Mouse (Mus musculus) hindbrain, embryonic 16.5 days (tissue): ENCODE data around the gene Gjc2. TPM values are rescaled to one million over a fixed set of nuclear protein-coding genes. Genes with fewer than 3 reads are reported as not detected.

Source experiments
- ATAC-seq: fragments of 200-750 bp; cut with Nextera tagmentation; 2 replicates; pipeline ENCODE4 v1.8.0; 2017; ENCODE audit warnings: moderate TSS enrichment, moderate library complexity
- H3K27ac ChIP-seq: fragments of 300-500 bp; sonication (generic); 2 replicates; pipeline ENCODE4 v1.5.1; 2014; ENCODE audit warnings: low read depth, mild to moderate bottlenecking, control low read depth, low read length, moderate library complexity
- H3K27me3 ChIP-seq: fragments of 300-500 bp; sonication (generic); replicated peaks from 2 replicates; pipeline ENCODE4 v1.6.1; 2014; ENCODE audit warnings: low read length; ENCODE audit not compliant: control insufficient read depth, insufficient read depth
- H3K36me3 ChIP-seq: fragments of 300-500 bp; sonication (generic); 2 replicates; pipeline ENCODE4 v1.6.1; 2014; ENCODE audit warnings: mild to moderate bottlenecking, low read length, moderate library complexity, mixed read lengths; ENCODE audit not compliant: control insufficient read depth, insufficient read depth
- H3K4me1 ChIP-seq: fragments of 300-500 bp; sonication (generic); 2 replicates; pipeline ENCODE4 v1.6.1; 2014; ENCODE audit warnings: low read depth, low read length; ENCODE audit not compliant: control insufficient read depth, insufficient read depth
- H3K4me2 ChIP-seq: fragments of 300-500 bp; sonication (generic); 2 replicates; pipeline ENCODE4 v1.6.1; 2014; ENCODE audit warnings: mild to moderate bottlenecking, low read length, control low read depth, moderate library complexity
- H3K4me3 ChIP-seq: fragments of 300-500 bp; sonication (generic); 2 replicates; pipeline ENCODE4 v1.5.1; 2014; ENCODE audit warnings: mild to moderate bottlenecking, low read length, control low read depth, moderate library complexity
- H3K9ac ChIP-seq: fragments of 300-500 bp; sonication (generic); 2 replicates; pipeline ENCODE4 v1.6.1; 2014; ENCODE audit warnings: low read depth, mild to moderate bottlenecking, control low read depth, low read length, moderate library complexity
- H3K9me3 ChIP-seq: fragments of 300-500 bp; sonication (generic); 2 replicates; pipeline ENCODE4 v1.6.1; 2014; ENCODE audit warnings: mild to moderate bottlenecking, low read length, moderate library complexity; ENCODE audit not compliant: control insufficient read depth
- WGBS: fragments of 180-500 bp; shearing (Covaris S2); extraction: QIAGEN DNeasy Blood & Tissue Kit; methylation state at CpG from one replicate; pipeline ENCODE4 v1.1.7; 2014; 5-methylcytosine and 5-hydroxymethylcytosine counted together
- polyA plus RNA-seq: library from polyadenylated mRNA; unstranded; fragments of >200 nt; fragmentation: Nextera tagmentation; extraction: Ambion mirVana; gene quantifications from 2 replicates; pipeline ENCODE4 v1.2.1, GENCODE M21; 2015

Gene Gjc2
- polyA plus RNA-seq, 1 experiment from 2014 or later, result 0.20 TPM

- no peak for ATAC-seq
- Histone ChIP-seq H3K4me2 (no peak overlapping the region), H3K27ac (no peak overlapping the region), H3K9ac (no peak overlapping the region), H3K27me3 (peaks cover 7% of the 10 kb centered on the region), H3K4me3 (no peak overlapping the region), H3K9me3 (no peaks in the 10 kb centered on the region), H3K4me1 (no peaks in the 10 kb centered on the region), H3K36me3 (no peaks in the 10 kb centered on the region)
- WGBS, result 81% methylated on average over 3 of the region's 3 CpGs
These were observed 13.2 kb downstream of the Gjc2 start for GRCm38 (mm10) chr11:59169807-59170206.

DNA sequence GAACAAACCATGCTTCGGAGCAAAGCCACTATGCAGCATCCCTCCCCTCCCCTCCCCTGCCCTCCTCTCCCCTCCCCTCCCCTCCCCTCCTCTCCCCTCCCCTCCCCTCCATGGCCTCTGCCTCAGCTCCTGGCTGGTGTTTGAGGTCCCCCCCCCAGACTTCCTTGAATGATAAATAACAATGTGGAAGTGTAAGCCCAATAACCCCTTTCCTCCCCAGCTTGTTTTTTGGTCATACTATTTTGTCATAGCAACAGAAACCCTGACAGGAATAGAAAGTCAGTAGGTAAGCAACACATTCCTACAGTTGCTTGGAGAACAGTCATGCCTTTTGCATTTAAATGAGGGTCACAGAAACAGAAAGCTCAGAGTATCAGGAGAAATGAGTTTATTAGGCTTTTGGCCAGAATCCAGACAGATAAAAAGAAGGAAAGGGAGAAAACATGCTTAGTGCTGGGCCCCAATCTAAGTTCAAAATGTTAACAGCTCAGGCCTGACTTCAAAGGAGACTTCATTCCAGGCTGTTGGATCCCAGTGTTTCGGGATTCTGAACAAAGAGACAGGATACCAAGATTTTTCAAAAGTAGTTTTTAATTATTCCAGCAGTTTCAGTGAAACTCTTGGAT lies 17.3 kb downstream of the Gjc2 start:
- Histone ChIP-seq H3K27ac (no peak overlapping the region), H3K4me2 (no peak overlapping the region), H3K4me1 (peaks cover 17% of the 10 kb centered on the region), H3K4me3 (no peak overlapping the region), H3K9me3 (no peaks in the 10 kb centered on the region), H3K27me3 (no peaks in the 10 kb centered on the region), H3K36me3 (no peaks in the 10 kb centered on the region), H3K9ac (no peak overlapping the region)
- ATAC-seq, result no peak
- 30% methylated on average over 2 of the region's 2 CpGs for WGBS

DNA sequence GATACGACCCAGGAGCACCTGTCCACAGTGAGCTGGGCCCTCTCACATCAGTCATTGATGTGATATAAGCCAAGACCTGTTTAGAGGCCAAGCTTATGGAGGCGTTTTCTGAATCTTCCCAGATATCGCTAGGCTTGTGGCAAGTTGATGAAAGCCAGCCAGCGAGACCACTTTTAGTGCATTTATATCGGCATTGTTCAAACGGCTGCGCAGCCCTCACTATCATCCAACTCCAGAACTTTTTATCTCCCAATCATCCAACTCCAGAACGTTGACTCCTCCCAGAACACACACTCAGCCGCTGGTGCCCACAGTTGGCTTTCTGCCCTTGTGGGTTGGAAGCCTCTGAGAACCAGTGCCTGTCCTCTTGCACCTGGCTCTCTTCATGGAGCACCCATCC lies 18.6 kb downstream of the Gjc2 start:
- H3K36me3 ChIP-seq, result no peaks in the 10 kb centered on the region
- peaks cover 17% of the 10 kb centered on the region for H3K4me1 ChIP-seq
- peak overlapping the region; percentile 87 for H3K4me2 ChIP-seq
- H3K27me3 ChIP-seq, result no peaks in the 10 kb centered on the region
- H3K9ac ChIP-seq, result no peak overlapping the region; the same call in 1 of the 2 replicates
- H3K9me3 ChIP-seq, result no peaks in the 10 kb centered on the region
- no peak for ATAC-seq
- peak overlapping the region; percentile 100 for H3K27ac ChIP-seq
- WGBS, result 87% methylated on average over 9 of the region's 9 CpGs
- no peak overlapping the region; the same call in 1 of the 2 replicates for H3K4me3 ChIP-seq

DNA sequence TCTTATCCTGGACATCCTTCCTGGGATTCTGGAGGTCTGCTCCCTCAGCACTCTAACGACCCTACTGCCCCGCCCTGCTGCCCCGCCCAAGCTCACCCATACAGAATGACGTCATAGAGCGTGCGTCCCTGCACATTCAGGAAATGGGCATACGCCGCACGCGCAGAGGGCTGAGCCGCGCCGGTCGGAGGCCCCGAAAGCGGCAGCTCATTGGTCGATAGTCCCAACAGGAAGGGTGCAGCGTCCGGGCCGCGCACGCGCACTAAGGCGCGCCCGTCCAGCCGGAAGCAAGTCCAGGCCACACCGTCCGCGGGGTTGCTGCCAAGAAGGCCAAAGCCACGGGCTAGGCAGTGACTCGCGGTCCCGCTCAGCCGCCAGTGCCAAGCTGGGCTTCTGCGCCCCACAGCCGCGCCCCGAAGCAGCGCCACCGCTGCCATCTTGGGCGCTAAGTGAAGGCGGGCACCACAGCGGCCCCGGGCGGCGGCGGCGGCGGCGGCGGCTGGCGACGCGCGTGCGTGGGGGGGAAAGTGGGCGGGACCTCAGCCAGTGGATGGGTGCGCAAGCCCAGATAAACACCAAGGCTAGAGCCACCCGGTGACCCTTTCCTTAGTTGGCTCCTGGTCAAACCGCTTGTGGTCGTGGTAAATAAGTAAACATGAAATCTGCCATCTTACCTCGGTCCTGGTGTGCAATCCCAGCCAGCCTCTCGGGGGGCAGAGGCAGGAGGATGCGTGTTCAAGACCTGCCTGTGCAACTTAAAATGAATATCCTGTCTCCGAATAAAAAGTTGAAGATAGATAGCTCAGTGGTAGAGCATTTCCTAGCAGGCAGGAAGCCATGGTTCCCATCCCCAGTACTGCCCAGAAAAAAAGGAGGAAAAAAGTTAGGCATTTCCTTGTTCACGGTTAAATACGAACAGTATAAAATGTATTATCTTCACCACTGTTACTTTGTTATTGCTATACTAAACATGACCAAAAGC lies 19.5 kb downstream of the Gjc2 start, which contains the start of gene Iba57:
TSS of gene Iba57 (minus strand) at position 485 of the 982 bp plus-strand sequence.
- peak; percentile 99 for ATAC-seq
- peak within 1 kb of the TSS; percentile 87 for H3K4me2 ChIP-seq
- H3K27me3 ChIP-seq, result no peaks in the 10 kb centered on the region
- no peaks in the 10 kb centered on the region for H3K9me3 ChIP-seq
- peaks cover 17% of the 10 kb centered on the region for H3K4me1 ChIP-seq
- peak within 1 kb of the TSS; percentile 80 for H3K4me3 ChIP-seq
- peak within 1 kb of the TSS; percentile 100 for H3K27ac ChIP-seq
- H3K9ac ChIP-seq, result peak within 1 kb of the TSS; percentile 98
- no peaks in the 10 kb centered on the region for H3K36me3 ChIP-seq
- 4% methylated on average over 45 of the region's 68 CpGs for WGBS

GRCm38 (mm10) chr11:59162443-59163254 lies 20.4 kb downstream of the Gjc2 start:
- H3K9me3 ChIP-seq, result no peaks in the 10 kb centered on the region
- H3K9ac ChIP-seq, result peak overlapping the region; percentile 59
- peak overlapping the region; percentile 80 for H3K4me3 ChIP-seq
- peak overlapping the region; percentile 100 for H3K27ac ChIP-seq
- H3K36me3 ChIP-seq, result peaks cover 8% of the 10 kb centered on the region; the same call in 1 of the 2 replicates
- 52% methylated on average over 9 of the region's 9 CpGs for WGBS
- no peaks in the 10 kb centered on the region for H3K27me3 ChIP-seq
- H3K4me2 ChIP-seq, result peak overlapping the region; percentile 87
- no peak; the same call in 1 of the 2 replicates for ATAC-seq
- H3K4me1 ChIP-seq, result peaks cover 17% of the 10 kb centered on the region

DNA sequence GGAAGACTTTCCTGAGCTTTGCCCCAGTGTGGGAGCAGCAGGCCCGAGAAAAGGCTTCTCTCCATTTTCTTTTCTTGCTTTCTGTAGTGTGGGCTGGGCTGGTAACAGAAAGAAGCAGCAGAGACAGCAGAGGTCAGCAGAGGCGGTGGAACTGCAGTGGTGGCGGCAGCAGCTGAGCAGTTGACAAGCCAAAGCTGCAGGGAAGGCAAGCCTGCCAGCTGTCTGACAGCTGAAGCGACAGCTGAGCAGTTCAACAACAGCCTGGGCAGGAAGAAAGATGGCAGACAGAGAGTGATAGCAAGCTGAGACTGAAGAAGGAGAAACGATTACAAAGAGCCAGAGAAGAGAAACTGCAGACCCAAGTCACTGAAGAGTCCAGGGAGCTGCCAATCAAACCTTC lies 21.6 kb downstream of the Gjc2 start:
- H3K27me3 ChIP-seq, result no peaks in the 10 kb centered on the region
- H3K36me3 ChIP-seq, result peaks cover 8% of the 10 kb centered on the region; the same call in 1 of the 2 replicates
- no peaks in the 10 kb centered on the region for H3K9me3 ChIP-seq
- H3K27ac ChIP-seq, result no peak overlapping the region
- peaks cover 17% of the 10 kb centered on the region for H3K4me1 ChIP-seq
- 70% methylated on average over 5 of the region's 5 CpGs for whole genome bisulfite sequencing
- H3K4me2 ChIP-seq, result no peak overlapping the region
- ATAC-seq, result no peak
- no peak overlapping the region for H3K4me3 ChIP-seq
- no peak overlapping the region for H3K9ac ChIP-seq

DNA sequence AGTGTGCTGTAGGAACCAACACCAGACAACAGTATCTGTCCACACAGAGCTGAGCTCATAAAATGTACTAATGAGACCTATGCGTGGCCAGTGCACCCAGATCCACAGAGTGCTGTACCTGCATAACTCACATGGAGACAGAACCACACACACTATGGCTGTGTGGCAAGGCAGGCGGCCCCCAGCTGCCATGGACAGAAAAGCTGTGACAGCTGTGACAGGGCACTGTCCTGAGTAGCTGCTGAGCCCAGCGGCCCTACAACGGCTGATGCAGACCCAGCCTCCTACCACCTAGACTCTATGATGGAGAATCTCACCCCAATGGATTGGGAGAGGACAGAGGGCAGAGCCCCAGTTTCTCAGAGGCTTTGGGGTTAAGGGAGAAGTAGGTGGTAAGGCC lies 23.5 kb downstream of the Gjc2 start:
- H3K9me3 ChIP-seq, result no peaks in the 10 kb centered on the region

GRCm38 (mm10) chr11:59159099-59159498 lies 23.9 kb downstream of the Gjc2 start:
- ATAC-seq, result no peak
- H3K36me3 ChIP-seq, result peaks cover 12% of the 10 kb centered on the region; the same call in 1 of the 2 replicates
- no peak overlapping the region for H3K9ac ChIP-seq
- H3K9me3 ChIP-seq, result no peaks in the 10 kb centered on the region
- peaks cover 15% of the 10 kb centered on the region for H3K4me1 ChIP-seq
- 91% methylated on average over 13 of the region's 13 CpGs for WGBS
- H3K27ac ChIP-seq, result no peak overlapping the region
- no peak overlapping the region for H3K4me3 ChIP-seq
- H3K4me2 ChIP-seq, result no peak overlapping the region
- no peaks in the 10 kb centered on the region for H3K27me3 ChIP-seq

More for the DNA sequence above, 23.5 kb downstream of the Gjc2 start:
- H3K27ac ChIP-seq, result no peak overlapping the region
- WGBS, result 79% methylated on average over 4 of the region's 4 CpGs
- H3K4me1 ChIP-seq, result peaks cover 17% of the 10 kb centered on the region
- ATAC-seq, result no peak
- H3K9ac ChIP-seq, result no peak overlapping the region
- no peak overlapping the region for H3K4me3 ChIP-seq
- no peaks in the 10 kb centered on the region for H3K27me3 ChIP-seq
- H3K4me2 ChIP-seq, result no peak overlapping the region
- H3K36me3 ChIP-seq, result peaks cover 12% of the 10 kb centered on the region; the same call in 1 of the 2 replicates
